20 mouse cellular contexts compared by ENCODE assay signal in the genomic region with DNA sequence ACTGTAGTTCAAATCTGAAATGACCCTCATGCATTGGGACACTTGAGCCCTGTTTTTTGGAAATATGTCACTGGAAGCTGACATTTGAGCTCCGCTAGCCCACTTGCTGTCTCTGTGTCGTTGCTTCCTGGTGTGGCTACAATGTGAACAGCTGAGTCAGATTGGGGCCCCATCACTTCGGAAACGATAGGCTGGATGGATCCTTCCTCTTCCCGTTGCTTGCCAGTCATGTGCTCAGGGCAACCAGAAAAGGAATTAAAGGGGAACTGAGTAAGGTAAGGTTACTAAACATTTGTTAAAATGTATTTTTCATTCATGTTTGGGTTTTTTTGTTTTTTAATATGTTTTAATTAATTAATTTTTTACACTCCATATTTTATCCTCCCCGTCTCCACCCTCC. TPM values are rescaled to one million over a fixed set of nuclear protein-coding genes. Genes with fewer than 3 reads are reported as not detected.
DNase-seq lines count a peak whose midpoint lies in the region; ATAC-seq and TF ChIP-seq lines count a peak whose summit lies in the region.
"Had no signal": no experiment of that assay in that cellular context is flagged by ENCODE, and none has a peak within 500 bp of the region (broad histone marks: within the 10 kb centered on the region; RNA-seq: fewer than 3 reads in every experiment).

No protein-coding gene starts in this region.

- no peak overlapping the region for H3K4me3 ChIP-seq in bone marrow macrophage, adult 2 months (ENCODE audit: insufficient read depth, low read length)

- peak overlapping the region; percentile 45; the same call in 1 of the 2 replicates for H3K27ac ChIP-seq in bone marrow macrophage, adult 2 months (ENCODE audit: insufficient read depth, low read depth, low read length)

- TF ChIP-seq POLR2A in bone marrow macrophage, adult 2 months (IDR thresholded peaks at IDR 0.05; ENCODE audit: borderline replicate concordance, low read depth, low read length): no peak

- peak; percentile 55; the same call in 1 of the 2 replicates for ATAC-seq in granulocyte monocyte progenitor cell, adult 5-6 weeks (replicated peaks; ENCODE audit: poor library complexity, severe bottlenecking)
- ATAC-seq: activated CD4-positive, CD25-positive, alpha-beta regulatory T cell, adult 4 months; CD4-positive, CD25-positive, alpha-beta regulatory T cell, adult 4 months; Patski had no signal

- peaks cover 7% of the 10 kb centered on the region for H3K4me1 ChIP-seq in bone marrow macrophage, adult 2 months (ENCODE audit: control insufficient read depth, insufficient read depth, low read length)

- no peak for TF ChIP-seq CTCF in bone marrow macrophage, adult 2 months (IDR thresholded peaks at IDR 0.05; ENCODE audit: low read depth, low read length)

- peak; percentile 85 for DNase-seq in heart, adult 11 months
- no peak for DNase-seq in heart, adult 8-10 months (ENCODE audit: low spot score)
- no peak for DNase-seq in liver
- DNase-seq in kidney, adult 18-20 months: no peak
- DNase-seq: adrenal gland, adult 2 months; adrenal gland, adult 8-10 months; adrenal gland, postnatal 10 days; adrenal gland, postnatal 14 days; adrenal gland, postnatal 25 days; adrenal gland, postnatal 36 days; B cell, adult 2 months; cerebellum, adult 11 months; cerebellum, adult 11-12 months; cerebellum, adult 18-20 months; cerebellum, adult 2 months had no signal

RNA-seq across cellular contexts. Expression of a gene that starts 53.2 kb away (rescaled TPM):
- total RNA-seq in heart, adult 8-10 months (2022): 10 to 100 TPM; 63.9 to 73.7 (median 70.0) TPM
- polyA plus RNA-seq in bone marrow macrophage, adult 2 months (2012; ENCODE audit: insufficient read depth, insufficient read length, missing spikeins): 22.9 and 23.8 TPM in 2 replicates
- 4.1 and 7.3 TPM in 2 replicates for total RNA-seq in granulocyte monocyte progenitor cell, adult 5-6 weeks (2014; fragmentation: Nextera tagmentation)
- total RNA-seq in granulocyte monocyte progenitor cell, adult 5-6 weeks (2017): 5.8 and 10.1 TPM in 2 replicates

Comparison
In these comparisons a context has a peak if more than half of its experiments do, and no peak if none do; other contexts are left out.
1. RNA of a gene that starts 53.2 kb away (total RNA-seq): 63.9 to 73.7 TPM in heart, adult 8-10 months; 4.1 to 10.1 TPM in granulocyte monocyte progenitor cell, adult 5-6 weeks; every median in the first group is over 4 times any median in the second.